Mouse (Mus musculus): ENCODE results near the gene Mlec. TPM values are rescaled to one million over a fixed set of nuclear protein-coding genes. Genes with fewer than 3 reads are reported as not detected.

The Mlec gene
- polyA plus RNA-seq (2021; fragmentation: Nextera tagmentation), result 20.8 and 25.1 TPM in 2 replicates
- long read RNA-seq, experiment 1, full-length matches to known transcripts, result 24 of 56 reads
- long read RNA-seq, experiment 1, partial matches to known transcripts, result 0 of 56 reads
- long read RNA-seq, experiment 1, other reads (novel, unspliced or antisense), result 32 of 56 reads
- long read RNA-seq, experiment 2, full-length matches to known transcripts, result 169 of 217 reads
- long read RNA-seq, experiment 2, partial matches to known transcripts, result 3 of 217 reads
- long read RNA-seq, experiment 2, other reads (novel, unspliced or antisense), result 45 of 217 reads

DNA sequence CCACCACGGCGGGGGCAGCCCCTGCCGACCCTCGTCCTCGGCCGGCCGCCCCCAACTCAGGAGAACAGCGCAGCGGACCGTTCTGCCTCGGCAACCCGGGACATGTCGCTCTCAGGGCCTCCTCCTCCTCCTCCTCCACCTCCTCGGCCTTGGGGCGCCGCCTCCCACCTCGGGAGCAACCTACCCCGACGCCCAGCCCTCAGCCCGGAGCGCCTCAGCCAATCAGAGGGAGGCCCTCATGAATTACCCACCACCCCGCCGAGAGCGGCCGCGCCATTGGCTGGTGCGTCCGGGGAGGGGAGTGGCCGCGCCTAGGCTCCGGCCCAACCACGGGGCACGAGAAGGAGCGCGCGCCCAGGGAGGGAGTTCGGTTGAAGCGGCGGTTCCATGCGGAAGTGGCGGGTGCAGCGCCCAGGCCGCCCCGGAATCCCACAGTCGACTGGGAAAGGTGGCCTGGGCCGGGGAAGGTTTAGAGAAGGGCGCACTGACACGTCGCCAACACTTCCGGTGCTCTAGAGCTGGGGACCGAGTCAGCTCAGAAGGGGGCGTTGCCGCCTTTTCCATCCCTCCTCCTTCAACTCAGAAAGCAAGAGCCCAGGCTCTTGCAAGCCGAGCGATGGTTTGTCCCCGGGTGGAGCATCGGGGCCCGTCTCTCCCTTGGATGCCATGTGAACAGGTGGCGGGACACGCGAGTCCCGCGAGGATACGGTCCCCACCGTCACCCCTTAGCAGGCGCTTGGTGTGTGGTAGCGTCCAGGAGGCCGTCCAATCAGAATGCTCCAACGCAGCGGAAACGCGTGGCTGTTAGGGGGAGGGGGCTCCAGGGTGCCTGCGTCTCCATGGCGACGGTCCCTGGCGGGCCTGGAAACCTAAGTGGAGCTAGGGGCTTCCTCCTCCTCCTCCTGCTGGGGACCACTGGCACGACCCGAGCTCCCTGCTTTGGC lies at the start of gene Mlec:
TSS of gene Mlec (minus strand) at position 140 of the 944 bp plus-strand sequence.

DNA sequence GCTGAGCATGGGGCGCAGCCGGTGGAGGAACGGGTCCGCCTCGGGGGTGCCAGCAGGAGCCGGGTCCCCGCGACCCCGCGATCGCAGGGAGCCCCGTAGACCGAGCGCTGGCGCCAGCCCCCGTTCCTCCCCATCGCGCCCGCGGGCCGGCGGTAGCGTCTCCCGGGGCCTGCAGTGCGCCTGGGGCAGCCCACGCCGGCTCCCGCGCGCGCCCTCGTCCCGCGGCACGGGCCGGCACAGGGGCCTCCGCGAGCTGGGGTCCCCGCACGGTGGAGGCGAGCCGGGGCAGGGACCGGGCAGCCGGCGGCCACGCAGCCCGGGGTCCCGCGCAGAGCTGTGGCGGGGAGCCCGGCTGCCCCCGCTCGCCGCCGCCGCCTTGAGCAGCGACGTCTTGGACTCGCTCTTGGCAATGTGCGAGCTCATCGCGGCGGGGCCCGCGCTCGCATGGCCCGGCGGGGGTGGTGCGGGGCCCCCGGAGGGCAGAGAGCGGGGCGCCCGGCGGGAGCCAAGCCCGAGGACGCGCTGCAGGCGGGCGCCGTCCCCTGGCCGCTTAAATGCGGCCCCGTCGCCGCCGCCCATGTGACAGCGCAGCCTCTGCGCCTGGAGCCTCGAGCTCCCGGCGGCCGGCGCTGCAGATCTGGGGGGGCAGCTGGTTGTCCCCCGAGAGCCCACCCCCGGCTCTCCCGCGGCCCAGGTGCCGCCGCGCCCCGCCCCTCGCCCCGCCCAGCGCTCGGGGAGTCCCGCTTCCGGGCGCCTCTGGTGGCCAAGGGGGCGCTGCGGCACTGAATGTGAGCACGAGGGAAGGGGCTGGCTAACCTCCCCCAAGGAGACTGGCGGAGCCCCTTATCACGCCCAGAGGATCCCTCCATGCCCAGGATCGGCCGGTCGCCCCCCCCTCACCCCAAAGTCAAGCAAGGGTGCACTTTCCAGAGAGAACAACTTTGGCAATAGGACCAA lies 36.0 kb upstream of the Mlec start, which contains the start of gene Cabp1:
TSS of gene Cabp1 (minus strand) at position 713 of the 957 bp plus-strand sequence.

DNA sequence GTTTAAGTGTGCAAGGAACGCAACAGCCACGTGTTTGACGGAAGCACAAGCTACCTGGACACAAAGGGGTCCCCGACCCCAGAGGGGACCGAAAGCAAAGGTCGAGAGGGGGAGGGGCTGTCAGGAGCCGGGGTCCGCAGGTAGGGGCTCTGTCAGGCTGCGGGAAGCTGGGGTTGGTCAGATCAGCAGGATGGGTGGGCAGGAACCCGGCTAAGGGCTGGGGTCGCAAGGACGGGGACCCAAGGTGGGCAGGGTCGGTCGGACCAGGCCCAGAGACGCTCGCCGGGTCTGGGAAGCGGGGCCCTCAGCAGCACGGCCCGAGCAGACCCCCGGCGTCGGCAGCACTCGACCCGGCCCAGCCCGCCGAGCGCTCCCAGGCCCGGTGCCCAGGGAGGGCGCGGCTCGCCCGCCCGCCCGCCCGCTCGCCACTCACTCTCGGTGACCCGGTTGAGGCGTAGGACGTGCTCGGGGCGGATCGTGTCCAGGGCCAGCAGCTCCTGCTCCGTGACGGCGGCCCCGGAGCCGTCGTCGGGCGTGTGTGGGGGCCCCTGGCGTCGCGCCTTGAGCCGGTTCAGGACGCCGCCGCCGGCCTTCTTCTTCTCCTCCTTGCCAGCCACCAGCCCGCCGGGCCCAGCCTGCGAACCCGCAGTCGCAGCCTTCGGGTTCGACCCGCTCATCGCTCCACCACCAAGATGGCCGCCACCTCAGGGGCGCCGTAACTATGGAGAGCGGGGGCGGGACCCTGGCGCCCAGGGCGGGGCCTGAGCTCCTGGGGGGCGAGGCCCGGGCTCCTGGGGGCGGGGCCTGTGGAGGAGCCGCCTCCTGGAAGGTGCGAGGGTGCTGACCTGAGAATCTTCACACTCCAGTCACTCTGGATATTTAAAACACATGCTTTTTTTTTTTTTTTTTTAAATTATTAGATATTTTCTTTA lies 23.5 kb downstream of the Mlec start, which contains the start of gene Unc119b:
TSS of gene Unc119b (minus strand) at position 742 of the 932 bp plus-strand sequence.

GRCm38 (mm10) chr5:115118961-115119570 lies 38.9 kb downstream of the Mlec start, which contains the start of gene Acads:
TSS of gene Acads (minus strand) at chr5:115119346.

DNA sequence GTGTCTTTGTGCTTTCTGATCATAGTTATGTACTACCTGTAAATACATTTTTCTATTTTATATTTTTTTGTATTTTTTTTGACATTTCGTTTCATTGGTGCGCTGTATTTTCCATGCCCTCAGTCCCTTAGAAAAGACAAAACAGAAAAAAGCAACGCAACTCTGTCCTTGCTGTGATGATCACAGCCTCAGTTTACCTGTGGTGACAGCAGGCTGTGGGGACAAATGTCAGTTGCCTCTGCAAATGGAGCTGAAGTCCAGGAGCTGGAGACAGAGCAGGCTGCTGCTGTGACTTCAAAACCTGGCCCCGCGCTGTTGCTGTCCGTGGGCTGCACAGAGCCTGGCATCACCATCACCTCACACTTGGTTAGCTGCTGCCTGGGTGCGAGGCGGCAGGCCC lies 59.8 kb downstream of the Mlec start, which contains the start of gene Gm10401:
TSS of gene Gm10401 (minus strand) at position 101 of the 400 bp plus-strand sequence.

Other genes with a start within 250 kb of the Mlec start
- gene Oasl1, start 234.9 kb downstream of the Mlec start, polyA plus RNA-seq (2021; fragmentation: Nextera tagmentation), result 0.20 and 0.39 TPM in 2 replicates
- 222 and 238 TPM in 2 replicates for gene 2210016L21Rik, start 216.0 kb downstream of the Mlec start, polyA plus RNA-seq (2021; fragmentation: Nextera tagmentation)
- 0.04 TPM in 1 of 2 replicates, not detected in the other for gene Hnf1a, start 187.1 kb downstream of the Mlec start, polyA plus RNA-seq (2021; fragmentation: Nextera tagmentation)
- 7.9 and 8.7 TPM in 2 replicates for gene Sppl3, start 147.0 kb downstream of the Mlec start, polyA plus RNA-seq (2021; fragmentation: Nextera tagmentation)
- 10.3 and 10.8 TPM in 2 replicates for gene Gm10401, start 59.9 kb downstream of the Mlec start, polyA plus RNA-seq (2021; fragmentation: Nextera tagmentation)
- 4.2 and 4.3 TPM in 2 replicates for gene Acads, start 38.8 kb downstream of the Mlec start, polyA plus RNA-seq (2021; fragmentation: Nextera tagmentation)
- 17.7 and 19.2 TPM in 2 replicates for gene Unc119b, start 23.2 kb downstream of the Mlec start, polyA plus RNA-seq (2021; fragmentation: Nextera tagmentation)
- 8.6 and 9.8 TPM in 2 replicates for gene Cabp1, start 36.2 kb upstream of the Mlec start, polyA plus RNA-seq (2021; fragmentation: Nextera tagmentation)
- 325 and 335 TPM in 2 replicates for gene Pop5, start 77.7 kb upstream of the Mlec start, polyA plus RNA-seq (2021; fragmentation: Nextera tagmentation)
- gene Rnf10, start 114.7 kb upstream of the Mlec start, polyA plus RNA-seq (2021; fragmentation: Nextera tagmentation), result 49.6 and 52.5 TPM in 2 replicates
- 61.2 and 63.5 TPM in 2 replicates for gene Coq5, start 121.5 kb upstream of the Mlec start, polyA plus RNA-seq (2021; fragmentation: Nextera tagmentation)
- 357 and 367 TPM in 2 replicates for gene Dynll1, start 142.8 kb upstream of the Mlec start, polyA plus RNA-seq (2021; fragmentation: Nextera tagmentation)
- gene Srsf9, start 169.0 kb upstream of the Mlec start, polyA plus RNA-seq (2021; fragmentation: Nextera tagmentation), result 32.8 and 35.5 TPM in 2 replicates
- 19.3 and 21.7 TPM in 2 replicates for gene Gatc, start 183.0 kb upstream of the Mlec start, polyA plus RNA-seq (2021; fragmentation: Nextera tagmentation)
- gene Triap1, start 183.0 kb upstream of the Mlec start, polyA plus RNA-seq (2021; fragmentation: Nextera tagmentation), result 45.2 and 46.4 TPM in 2 replicates
- 2,766 and 2,985 TPM in 2 replicates for gene Cox6a1, start 190.8 kb upstream of the Mlec start, polyA plus RNA-seq (2021; fragmentation: Nextera tagmentation)

Measured in layer of hippocampus, adult 6 months (tissue).